Mouse (Mus musculus) ES-E14 (cell line): Measurements from ENCODE around the gene BC055324.

Experiments used
- HCFC1 ChIP-seq: IDR thresholded peaks from 2 replicates; pipeline ENCODE4 v1.6.1; 2012; ENCODE audit warnings: low read length, inconsistent platforms, borderline replicate concordance; ENCODE audit not compliant: insufficient read depth
- MAFK ChIP-seq: IDR thresholded peaks from 2 replicates; pipeline ENCODE4 v1.6.1; 2014; ENCODE audit warnings: mild to moderate bottlenecking, low read depth, low read length, inconsistent platforms; ENCODE audit not compliant: insufficient read depth
- ZC3H11A ChIP-seq: IDR thresholded peaks from 2 replicates; pipeline ENCODE4 v1.6.1; 2012; ENCODE audit warnings: low read depth, mild to moderate bottlenecking, inconsistent platforms, low read length, borderline replicate concordance
- ZNF384 ChIP-seq: IDR thresholded peaks from 2 replicates; pipeline ENCODE4 v1.6.1; 2012; ENCODE audit warnings: low read depth, low read length, inconsistent platforms

DNA sequence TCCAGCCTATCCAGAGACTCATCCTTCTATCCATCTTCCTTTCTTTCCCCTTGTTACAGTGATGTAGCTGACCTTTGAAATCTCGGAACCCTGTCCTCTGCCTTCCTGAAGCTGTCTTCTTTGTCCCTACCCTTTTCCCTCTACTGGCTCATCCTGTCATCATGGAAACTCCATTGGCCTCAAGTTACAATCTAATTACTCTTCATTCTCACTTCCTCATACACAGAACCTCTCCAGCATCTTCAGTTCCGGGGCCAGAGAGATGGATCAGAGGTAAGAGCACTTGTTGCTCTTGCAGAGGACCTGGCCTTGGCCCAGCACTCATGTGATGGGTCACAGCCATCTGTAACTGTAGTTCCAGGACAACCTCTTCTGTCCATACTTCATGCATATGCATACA, 94.4 kb downstream of the BC055324 start:
- TF ChIP-seq ZNF384: no peak
- no peak for TF ChIP-seq HCFC1
- TF ChIP-seq ZC3H11A: no peak
- no peak for TF ChIP-seq MAFK
